Mouse (Mus musculus) CD4-positive helper T cell, adult 2 months (primary cell): ENCODE measurements at regions not wholly inside any gene's neighbourhood (a gene's known extent, or its start where the extent isn't known, plus 50 kb on each side); places are given as distances from the start of the nearest gene placed in this dataset.

Experiments
- DNase-seq: peaks from one replicate; pipeline ENCODE4 v3.0.0-alpha.2; 2012; ENCODE audit warnings: low read depth, missing footprints, low spot score

GRCm38 (mm10) chr15:52959711-52960110 is 925.0 kb upstream of the Gm7489 start:
- DNase-seq = no peak

- no peak for DNase-seq
Measured at GRCm38 (mm10) chr15:52961491-52961890, 923.2 kb upstream of the Gm7489 start.

- no peak for DNase-seq
Measured at GRCm38 (mm10) chr15:52963918-52964317, 920.8 kb upstream of the Gm7489 start.

GRCm38 (mm10) chr15:52964403-52964802 is 920.3 kb upstream of the Gm7489 start:
- no peak for DNase-seq

- DNase-seq = no peak
Measured at GRCm38 (mm10) chr15:52967801-52968235, 916.9 kb upstream of the Gm7489 start.

- no peak for DNase-seq
Measured at GRCm38 (mm10) chr15:52982821-52983220, 901.9 kb upstream of the Gm7489 start.

GRCm38 (mm10) chr15:52990580-52990979 is 894.1 kb upstream of the Gm7489 start:
- peak; percentile 29 for DNase-seq

- no peak for DNase-seq
Measured at GRCm38 (mm10) chr15:52994351-52994750, 890.4 kb upstream of the Gm7489 start.

- no peak for DNase-seq
Measured at GRCm38 (mm10) chr15:52999200-52999599, 885.5 kb upstream of the Gm7489 start.

GRCm38 (mm10) chr15:52999776-53000175 is 884.9 kb upstream of the Gm7489 start:
- no peak for DNase-seq

- no peak for DNase-seq
Measured at GRCm38 (mm10) chr15:53001429-53001828, 883.3 kb upstream of the Gm7489 start.

- DNase-seq = no peak
Measured at GRCm38 (mm10) chr15:53001964-53002363, 882.7 kb upstream of the Gm7489 start.

GRCm38 (mm10) chr15:53004078-53004477 is 880.6 kb upstream of the Gm7489 start:
- DNase-seq = no peak

GRCm38 (mm10) chr15:53006844-53007243 is 877.9 kb upstream of the Gm7489 start:
- no peak for DNase-seq

GRCm38 (mm10) chr15:53009337-53009736 is 875.4 kb upstream of the Gm7489 start:
- no peak for DNase-seq
